Mouse (Mus musculus) R1 (cell line): ENCODE data around the gene Smad3.

Experiments
- DNase-seq: peaks from one replicate; pipeline ENCODE4 v3.0.0-alpha.2; 2018; ENCODE audit warnings: low read depth, low spot score

Smad3 gene

DNA sequence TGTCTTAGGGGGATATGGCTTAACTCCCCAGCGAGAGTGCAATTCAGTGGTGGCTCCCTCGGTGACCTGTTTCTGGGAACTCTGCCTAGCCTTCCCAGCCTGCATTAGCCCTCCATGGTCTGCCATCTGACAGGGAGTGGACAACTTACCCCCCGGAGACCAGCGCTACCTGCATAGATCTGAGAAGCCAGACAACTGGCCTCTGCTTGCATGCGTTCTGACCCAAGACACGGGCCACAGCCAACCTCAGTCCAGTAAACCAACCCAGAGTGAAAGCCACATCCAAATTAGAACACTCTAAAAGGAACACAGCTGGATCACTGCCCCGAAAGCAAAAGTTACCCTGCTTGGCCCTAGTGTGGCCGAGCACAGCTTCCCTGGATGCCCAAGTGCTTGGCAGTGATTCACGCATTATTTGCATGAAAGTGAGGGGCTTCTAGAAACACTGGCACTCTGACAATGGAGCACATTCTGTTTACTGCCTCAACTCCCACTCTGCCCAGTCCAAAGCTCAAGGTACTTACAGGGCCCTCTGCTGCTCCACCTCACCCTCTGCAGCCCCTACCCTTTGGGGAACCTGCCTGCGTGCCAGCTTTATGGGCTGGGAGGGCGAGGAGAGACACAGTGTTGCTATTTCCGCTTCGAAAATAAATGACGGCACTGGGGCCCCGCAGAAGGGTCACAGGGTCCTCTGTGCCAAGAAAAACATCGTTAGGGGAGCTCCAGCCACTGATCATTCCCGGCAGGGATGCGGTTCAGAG, 91.0 kb downstream of the Smad3 start:
- DNase-seq, result no peak

DNA sequence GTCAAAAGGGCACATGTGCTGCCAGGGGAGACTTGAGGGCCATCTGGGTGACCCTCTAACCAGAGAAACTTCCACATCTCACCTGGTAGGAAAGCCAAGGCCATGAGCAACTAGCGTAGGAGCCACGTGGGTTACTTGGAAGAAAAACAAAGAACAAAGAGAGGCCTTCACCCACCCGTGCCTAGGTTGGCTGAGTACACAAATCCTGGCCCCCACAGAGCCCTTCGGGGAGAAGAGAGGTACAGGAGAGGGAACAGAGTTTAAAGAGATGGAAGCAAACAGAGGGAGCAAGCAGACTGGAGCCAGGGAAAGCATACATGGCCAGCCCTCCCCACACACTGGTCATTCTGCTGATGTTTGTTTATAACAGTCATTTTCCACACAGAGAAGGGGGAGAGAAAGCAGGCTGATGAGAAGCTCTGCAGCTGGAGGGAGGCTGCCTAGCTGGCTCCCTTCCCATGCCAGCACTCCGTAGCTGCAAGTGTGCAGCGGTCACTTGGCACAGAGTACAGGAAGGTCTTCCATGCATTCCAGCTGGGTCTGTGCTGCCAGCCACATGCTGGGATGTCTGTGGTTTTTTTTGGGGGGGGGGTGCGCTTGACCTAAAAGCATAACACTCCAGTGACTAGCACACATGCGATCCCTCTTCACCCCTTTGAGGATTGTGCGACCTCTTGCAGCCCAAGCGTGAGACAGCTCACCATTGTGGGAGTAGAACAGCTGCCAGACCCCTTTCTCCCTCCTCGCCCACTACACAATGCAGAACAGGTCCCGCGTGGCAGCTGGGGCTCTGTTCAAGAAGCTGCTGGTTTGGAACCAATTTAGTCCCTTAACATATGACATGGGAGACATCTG, 92.8 kb downstream of the Smad3 start:
- no peak for DNase-seq

DNA sequence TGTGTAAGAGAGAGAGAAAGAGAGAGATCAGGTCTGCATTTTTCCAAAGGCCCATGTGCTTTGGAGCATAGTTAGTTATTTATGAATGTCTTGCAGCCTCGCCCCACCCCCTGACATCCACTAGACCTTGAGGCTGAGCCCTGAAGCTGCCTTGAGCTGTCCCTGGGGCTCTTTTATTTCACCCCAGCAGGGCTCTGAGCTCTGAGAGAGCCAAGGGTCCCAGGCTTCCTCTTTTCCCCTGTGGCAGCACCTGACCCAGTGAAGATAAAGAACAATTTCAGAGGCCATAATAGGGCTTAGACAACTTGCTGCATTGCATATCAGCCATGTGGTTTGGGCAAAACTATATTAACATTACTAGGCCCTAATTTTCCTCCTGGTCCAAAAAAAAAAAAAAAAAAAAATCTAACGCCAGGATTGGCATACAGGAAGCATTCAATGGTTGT, 93.5 kb downstream of the Smad3 start:
- DNase-seq, result peak; percentile 22

DNA sequence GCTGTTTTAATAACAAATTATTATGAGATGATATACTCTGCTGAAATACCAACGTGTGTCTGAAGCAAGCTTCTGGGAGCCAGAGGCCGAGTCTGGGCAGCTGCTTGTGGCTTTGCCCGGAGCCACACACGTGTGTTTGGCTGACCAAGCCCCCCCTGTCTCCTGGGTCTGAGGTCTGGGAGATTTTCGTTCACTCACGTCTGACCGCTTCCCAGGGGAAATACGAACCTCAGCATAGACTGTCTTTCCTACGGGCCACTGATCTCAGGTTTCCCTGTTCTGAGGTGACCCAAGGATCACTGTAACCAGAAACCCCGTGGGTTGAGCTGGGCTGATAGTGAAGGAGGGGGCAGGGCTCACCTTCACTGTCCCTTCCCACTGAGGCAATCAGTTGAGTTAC, 94.6 kb downstream of the Smad3 start:
- DNase-seq, result no peak

DNA sequence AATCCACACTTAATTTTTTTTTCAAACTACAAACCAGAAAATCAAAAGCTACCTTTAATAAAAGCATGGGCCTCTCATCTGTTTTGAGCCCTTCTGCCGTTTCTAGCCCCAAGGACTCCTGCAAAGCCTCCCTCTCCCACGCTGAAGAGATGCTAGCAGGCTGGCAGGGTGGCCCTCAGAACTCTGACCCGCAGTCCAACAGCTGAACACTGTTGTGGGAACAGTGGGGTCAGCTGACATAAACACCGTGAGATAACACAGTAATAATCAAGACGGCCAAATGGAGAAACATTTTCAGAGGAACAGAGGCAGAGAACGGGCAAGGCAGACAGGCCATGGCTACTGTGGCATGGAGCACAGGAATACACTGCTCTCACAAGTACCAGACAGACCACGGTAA, 95.0 kb downstream of the Smad3 start:
- no peak for DNase-seq

DNA sequence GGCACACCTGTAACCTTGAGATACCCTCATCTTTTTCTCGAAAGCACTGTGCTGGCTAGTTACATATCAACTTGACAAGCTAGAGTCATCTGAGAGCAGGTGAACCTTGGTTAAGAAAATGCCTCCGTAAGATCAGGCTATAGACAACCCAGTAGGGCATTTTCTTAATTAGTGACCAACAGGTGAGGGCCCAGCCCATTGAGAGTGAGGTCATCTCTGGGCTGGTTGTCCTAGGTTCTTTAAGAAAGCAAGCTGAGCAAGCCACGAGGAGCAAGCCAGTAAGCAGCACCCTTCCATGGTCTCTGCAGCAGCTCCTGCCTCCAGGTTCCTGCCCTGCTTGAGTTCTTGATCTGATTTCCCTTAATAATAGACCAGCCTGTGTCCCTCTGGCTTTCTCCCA, 97.1 kb downstream of the Smad3 start:
- no peak for DNase-seq

DNA sequence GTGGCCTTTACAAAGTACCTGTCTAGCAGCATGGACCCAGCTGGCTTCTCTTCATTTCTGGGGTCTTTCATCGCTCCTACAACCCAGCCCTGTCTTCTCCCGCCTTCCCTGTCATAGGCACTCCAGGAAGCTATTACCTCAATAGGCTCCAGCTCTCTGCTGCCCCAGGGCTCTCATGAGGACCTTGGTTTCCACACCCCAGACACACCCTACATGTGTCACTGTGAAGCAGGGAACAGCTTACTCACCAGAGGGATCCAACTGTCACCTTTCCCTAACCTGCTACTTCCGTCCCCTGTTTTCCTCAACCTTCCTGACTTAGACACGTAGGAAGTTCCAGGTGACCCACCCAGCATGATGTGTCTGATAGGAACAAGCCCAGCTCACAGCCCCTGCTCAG, 97.7 kb downstream of the Smad3 start:
- DNase-seq, result no peak

DNA sequence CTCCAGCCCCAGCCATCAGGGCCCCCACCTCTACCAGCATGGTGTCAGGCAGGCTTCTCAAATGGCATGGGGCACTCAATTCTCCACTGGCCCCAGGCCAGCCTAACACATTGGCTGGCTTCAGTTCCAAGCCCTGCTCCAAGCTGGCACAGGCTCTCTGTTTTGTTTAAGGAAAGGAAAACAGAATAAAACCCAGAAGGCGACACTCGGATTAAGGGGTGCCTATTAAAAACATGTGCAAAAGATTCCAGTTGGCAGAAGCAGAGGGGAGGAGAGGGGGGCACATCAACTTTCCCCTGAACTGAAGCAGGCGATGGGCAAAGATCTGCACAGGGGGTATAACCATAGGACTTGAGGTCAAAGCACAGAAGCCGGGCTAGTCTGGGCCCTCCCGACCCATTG, 98.8 kb downstream of the Smad3 start:
- no peak for DNase-seq

DNA sequence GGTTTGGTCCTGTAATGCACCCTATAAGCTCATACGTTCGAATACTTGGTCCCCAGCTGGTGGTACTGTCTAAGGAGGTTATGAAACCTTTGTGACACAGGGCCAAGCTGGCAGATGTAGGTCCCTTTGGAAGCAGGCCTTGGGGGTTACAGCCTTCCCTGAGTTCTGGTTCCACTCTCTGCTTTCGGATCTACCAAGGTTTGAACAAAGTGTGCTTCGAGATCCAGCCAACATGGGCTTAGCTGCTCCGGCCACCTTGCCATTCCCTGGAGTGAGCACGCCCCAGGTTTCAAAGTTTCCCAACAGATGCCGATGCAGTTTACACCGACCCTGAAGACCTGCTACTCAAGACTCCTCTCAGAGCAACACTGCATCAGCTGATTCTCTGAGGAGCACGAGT, 99.4 kb downstream of the Smad3 start:
- DNase-seq, result no peak

DNA sequence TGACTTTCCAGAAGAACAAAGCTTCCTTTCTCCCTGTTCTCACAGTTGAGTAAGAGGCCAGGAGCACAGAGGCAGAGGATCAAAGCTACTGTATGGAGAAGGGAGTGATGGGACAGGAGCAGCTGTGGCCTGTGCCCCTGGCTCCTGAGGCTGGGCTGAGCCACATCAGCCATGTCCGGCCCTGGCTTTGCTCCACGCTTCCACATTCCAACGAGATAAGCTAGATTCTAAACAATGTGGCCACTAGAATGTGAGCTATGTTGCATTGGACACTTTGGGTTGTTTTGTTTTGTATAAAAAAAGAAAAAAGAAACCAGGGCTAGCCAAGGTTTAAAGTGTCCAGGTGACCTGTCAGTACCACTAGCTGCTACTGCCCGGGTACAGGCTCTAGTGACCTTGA, 100.6 kb downstream of the Smad3 start:
- DNase-seq, result no peak

DNA sequence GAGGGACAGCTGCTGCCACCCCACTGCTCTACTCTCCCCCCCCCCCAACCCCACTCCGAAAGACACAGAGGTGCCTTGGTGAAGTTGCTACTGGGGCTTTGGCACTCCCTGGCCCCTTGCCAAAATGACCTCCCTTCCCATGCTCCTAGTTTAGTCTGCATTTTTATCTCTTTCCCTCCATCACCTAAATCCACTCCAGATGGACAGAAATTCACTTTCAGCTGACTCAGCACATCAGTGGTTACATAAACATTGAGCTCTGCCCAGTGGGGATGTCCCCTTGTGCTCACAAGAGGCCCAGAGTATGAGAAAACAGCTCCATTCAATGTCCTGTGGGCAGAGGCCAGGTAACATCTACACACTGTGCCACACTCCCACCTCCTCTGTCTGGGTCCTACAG, 102.7 kb downstream of the Smad3 start:
- no peak for DNase-seq

DNA sequence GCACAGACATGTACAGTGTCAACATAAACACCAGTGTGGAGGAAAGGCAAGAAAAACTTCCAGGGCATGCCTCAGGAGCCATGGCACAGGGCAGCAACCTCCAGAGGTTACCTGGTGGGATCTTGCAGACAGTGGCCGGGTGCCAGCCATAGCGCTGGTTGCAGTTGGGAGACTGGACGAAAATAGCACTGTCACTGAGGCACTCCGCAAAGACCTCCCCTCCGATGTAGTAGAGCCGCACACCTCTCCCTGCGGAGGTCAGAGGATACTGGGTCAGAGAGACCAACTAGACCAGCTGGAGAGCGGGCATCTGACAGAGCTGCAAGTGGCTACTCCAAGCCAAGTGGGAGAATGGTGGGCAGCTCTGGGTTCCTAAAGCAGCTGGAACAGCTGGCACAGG, 103.2 kb downstream of the Smad3 start:
- no peak for DNase-seq

DNA sequence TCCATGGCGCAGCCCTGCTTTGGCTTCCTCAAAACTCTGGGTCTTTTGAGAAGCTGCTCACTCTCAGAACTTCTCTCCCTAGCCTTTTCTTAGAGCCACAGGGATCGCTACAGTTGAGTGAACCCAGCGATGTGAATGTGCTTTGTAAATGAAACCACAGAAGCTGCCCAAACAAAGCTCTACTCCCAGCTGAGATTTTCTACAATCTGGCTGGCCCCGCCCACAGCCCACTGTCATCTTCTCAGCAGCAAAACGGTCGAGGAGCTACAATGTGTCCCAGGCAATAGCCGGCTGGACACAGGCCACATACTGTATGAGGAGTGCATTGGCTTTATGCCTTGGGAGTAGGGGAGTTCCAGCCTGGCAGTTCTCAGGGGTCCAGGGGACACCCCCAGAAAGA, 104.1 kb downstream of the Smad3 start:
- no peak for DNase-seq

DNA sequence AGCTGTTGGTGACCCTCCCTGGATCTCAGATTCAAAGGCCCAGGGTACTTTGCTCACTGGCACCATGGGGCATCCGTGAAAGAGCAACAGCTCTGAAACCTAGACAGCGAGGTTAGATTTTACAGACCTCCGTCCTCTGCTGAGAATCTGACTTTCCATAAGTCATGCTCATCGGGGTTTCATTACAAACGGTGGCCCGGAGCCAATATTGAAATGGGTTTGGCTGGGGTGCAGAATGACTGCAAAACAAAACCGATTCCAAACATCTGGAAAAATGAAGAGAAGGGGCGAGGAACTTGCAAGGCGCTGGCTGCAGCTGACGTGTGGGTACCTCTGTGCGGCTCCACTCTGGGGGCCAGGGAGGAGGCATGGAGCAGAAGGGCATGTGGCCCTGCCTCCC, 106.2 kb downstream of the Smad3 start:
- no peak for DNase-seq

DNA sequence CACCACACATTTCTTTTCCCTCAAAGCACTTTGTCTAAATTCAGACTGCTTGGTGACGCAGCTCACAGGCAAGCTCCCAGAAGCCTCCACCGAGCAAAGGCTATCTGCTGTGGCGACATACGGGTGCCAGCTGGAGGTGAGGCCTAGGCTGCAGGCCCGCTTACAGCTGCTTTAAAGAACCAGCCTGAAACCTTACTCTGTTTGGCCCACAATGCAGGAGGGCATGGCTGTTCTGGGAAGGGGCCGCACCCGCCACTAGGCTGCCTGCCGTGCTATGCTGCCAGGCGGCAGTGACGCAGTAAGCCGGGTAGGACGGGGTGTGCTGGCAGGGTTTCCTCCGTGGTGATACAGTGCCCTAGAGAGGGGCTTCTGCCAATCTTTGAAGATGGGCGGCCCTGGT, 106.9 kb downstream of the Smad3 start:
- no peak for DNase-seq

DNA sequence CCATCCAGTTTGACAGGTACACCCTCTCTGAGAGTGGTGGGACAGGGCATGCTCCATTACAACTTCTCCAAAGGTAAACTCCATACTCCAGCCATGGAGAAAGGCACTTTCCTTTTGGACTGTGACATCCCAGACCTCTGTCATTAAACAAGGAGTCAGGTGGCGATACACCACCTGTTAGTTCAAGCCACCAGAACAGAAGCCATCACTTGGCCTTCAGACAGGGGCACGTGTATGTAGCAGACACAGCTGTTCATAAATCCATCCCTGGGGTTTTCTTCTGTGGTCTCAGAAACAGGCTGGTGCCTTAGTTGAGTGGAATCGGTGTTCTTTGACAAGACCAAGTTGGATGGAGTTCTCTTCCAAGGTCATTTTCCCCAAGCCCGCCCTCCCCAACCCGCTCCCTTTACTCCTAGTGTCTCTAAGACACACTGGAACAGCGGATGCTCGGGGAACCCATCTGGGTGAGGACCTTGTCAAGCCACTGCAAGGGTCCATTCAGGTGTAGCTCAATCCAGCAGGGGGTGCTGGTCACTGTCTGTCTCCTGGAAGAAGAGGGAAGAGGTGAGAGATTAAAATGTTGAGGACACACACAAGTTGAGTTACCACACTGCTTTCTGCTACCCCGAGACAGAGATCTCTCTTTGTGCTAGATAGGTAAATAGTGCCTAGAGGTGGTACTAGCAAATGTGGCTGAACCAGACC, 107.8 kb downstream of the Smad3 start:
- DNase-seq, result peak; percentile 31

DNA sequence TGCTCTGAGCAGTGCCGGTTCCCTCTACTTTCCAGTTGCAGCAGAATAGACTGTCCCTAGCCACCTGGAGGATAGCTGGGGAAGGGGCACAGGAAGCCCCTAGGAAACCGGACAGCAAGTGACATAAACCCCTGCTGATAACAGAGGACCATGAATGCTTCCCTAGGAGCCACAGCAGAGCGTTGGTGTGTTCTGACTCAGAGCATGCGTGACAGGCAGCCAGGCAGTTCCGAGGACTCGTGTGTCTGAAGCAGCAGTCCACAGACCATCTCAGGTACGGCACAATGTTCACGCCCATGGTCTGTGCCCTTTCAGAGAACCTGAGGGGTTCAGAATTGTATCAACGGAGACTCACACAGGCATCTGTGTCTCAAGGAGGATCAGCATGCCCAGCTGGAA, 109.3 kb downstream of the Smad3 start:
- DNase-seq, result no peak

DNA sequence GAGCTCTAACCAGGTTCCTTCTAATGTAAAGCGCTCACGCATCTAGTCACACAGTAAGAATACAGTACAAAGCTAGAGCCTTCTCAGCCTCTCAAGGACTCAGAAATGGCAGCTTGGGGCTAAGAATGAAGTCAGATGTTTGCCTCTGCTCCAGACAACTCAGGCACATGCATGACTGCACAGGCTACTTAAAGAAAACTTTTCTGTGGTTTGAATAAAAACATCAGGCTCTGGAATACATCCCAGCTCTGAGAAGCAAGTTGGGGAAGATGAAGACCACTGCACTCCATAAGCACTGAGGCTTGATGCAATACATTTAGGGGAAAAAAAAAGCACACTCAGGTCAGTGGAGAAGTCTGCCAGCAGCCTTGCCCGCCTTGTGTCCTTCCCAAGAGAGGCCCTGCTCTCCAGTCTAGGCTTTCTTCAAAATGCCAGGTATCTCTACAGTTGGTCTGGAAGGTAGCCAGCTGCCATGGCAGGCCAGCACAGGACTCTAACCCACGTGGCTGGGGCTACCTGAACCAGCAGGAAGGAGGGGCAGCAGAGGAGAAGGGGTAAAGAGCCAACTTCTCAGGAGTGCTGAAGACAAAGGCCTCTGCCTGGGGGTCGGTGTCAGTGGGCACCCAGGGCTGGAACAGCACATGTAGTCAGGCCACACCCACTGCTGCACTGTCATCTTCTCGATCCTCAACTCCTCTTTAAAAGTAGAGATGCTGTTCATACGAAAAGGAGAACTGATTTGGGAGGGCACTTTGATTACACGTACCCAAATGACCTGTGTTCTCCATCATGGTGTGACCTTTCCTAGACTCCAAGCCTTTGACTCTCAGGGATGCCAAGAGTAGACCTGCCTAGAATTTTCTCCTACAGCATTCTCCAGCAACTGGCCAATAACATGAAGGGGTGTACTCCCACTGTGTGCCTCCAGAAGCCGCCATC, 109.9 kb downstream of the Smad3 start:
- DNase-seq, result no peak

DNA sequence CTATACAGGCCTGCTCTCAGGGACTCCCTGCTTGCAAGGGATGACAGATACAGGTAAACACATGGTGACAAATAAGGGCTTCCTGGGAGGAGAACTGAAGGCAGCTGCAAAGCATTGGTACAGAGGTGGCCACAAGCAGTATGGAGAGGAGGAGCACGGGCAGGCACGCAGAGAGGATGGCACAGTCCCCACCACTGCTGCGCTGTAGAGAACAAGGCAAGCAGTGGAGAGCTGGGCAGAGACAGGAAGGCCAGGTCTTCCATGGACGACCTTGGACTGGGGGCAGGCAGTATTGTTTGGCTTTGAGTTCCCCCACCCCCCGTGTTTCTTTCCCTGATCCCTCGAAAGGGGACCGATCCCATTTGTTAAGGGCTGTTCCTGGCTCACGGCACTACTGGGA, 112.7 kb downstream of the Smad3 start:
- no peak for DNase-seq

DNA sequence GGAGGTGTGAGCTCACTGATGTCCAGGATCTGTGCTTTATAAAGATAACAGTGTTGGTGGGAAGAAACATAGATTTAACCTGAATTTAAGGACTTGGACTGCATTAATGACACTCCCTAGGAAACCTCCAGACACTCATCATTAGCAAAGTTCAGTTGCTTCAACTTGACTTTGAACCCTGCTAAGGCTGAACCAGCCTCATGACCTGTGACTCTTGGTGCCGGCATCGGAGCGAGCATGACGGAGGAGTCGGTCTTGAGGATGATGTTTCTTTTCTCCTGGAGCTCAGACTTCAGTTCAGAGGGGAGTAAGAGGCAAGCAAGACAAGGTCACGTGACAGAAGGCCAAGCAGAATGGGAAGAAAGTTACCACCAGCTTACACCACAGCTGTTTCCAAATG, 113.8 kb downstream of the Smad3 start:
- no peak for DNase-seq

DNA sequence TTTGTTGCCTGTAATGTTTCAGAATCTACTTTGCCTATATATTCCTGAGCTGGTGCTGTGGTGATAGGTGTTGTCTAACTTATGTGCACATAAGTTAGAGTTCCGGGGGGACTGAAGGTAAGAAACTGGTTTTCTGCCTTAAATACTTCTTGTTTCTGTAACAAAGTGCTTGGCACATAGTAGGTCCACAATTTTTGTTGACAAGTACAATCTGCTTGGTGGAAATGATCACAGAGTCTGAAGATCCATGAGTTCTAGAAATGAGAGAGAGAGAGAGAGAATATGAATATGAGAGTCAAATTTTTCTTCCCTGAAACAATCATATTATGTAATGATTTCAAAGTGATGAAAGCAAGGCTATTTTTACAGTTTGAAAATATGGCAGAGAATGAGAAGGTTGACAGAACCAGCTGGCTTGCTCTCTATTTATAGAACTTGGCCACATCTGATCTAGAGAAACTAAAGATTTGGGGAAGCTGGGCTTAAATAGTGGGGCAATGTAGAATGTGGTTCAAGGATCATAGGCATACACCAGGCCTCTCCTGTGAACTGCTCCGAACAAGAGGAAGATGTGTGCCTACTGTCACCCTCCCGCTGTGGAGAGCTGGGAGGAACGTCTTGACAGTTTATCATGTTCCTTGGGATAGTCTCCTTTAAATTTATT, 115.7 kb downstream of the Smad3 start:
- DNase-seq, result no peak
